Mouse (Mus musculus) embryonic fibroblast, embryonic 13.5 days (primary cell): ENCODE results near the gene Gm7247.

ENCODE experiments used
- CTCF ChIP-seq: IDR thresholded peaks from 2 replicates; pipeline ENCODE4 v1.5.1; 2011; ENCODE audit warnings: mild to moderate bottlenecking, control low read depth, low read length, moderate library complexity, borderline replicate concordance; ENCODE audit not compliant: insufficient read depth
- POLR2A ChIP-seq: IDR thresholded peaks from 2 replicates; pipeline ENCODE4 v1.6.1; 2011; ENCODE audit warnings: low read depth, mild to moderate bottlenecking, control low read depth, low read length, moderate library complexity

- TF ChIP-seq POLR2A (no peak), CTCF (no peak)
Measured at GRCm38 (mm10) chr14:51423885-51424284, 62.3 kb downstream of the Gm7247 start.
